Comparison of ENCODE assay signal across 27 mouse cellular contexts in genomic region chr5:121566035-121566681, GRCm38 (mm10). TPM values are rescaled to one million over a fixed set of nuclear protein-coding genes. Genes with fewer than 3 reads are reported as not detected.
DNase-seq lines count a peak whose midpoint lies in the region; ATAC-seq lines count a peak whose summit lies in the region.
"Had no signal": no experiment of that assay in that cellular context is flagged by ENCODE, and none has a peak within 500 bp of the region (broad histone marks: within the 10 kb centered on the region; RNA-seq: fewer than 3 reads in every experiment).

No protein-coding gene starts in this region.

- no peaks in the 10 kb centered on the region for H3K27me3 ChIP-seq in liver, embryonic 16.5 days (ENCODE audit: control insufficient read depth, insufficient read depth, low read depth, low read length)
- no peaks in the 10 kb centered on the region for H3K27me3 ChIP-seq in midbrain, embryonic 14.5 days (ENCODE audit: control insufficient read depth, insufficient read depth, low read length)
- H3K27me3 ChIP-seq: heart, embryonic 13.5 days; hindbrain, embryonic 13.5 days; neural tube, embryonic 15.5 days had no signal

- no peak overlapping the region for H3K27ac ChIP-seq in liver, embryonic 16.5 days (ENCODE audit: low read length)
- H3K27ac ChIP-seq in midbrain, embryonic 14.5 days (replicated peaks; ENCODE audit: low read depth, low read length), result no peak overlapping the region
- H3K27ac ChIP-seq: forebrain, embryonic 10.5 days; heart, adult 2 months; heart, embryonic 13.5 days; hindbrain, embryonic 13.5 days; liver, embryonic 14.5 days; neural tube, embryonic 15.5 days had no signal

- no peaks in the 10 kb centered on the region for H3K9me3 ChIP-seq in liver, embryonic 16.5 days (replicated peaks; ENCODE audit: control insufficient read depth, low read length)
- no peaks in the 10 kb centered on the region for H3K9me3 ChIP-seq in midbrain, embryonic 14.5 days (ENCODE audit: control insufficient read depth, low read length)
- H3K9me3 ChIP-seq: forebrain, embryonic 10.5 days; heart, embryonic 13.5 days; hindbrain, embryonic 13.5 days; neural tube, embryonic 15.5 days had no signal

- H3K9ac ChIP-seq in liver, embryonic 16.5 days (ENCODE audit: low read depth, low read length), result no peak overlapping the region
- H3K9ac ChIP-seq in midbrain, embryonic 14.5 days (replicated peaks; ENCODE audit: low read length), result no peak overlapping the region
- H3K9ac ChIP-seq: heart, embryonic 13.5 days; hindbrain, embryonic 13.5 days; liver, embryonic 14.5 days; neural tube, embryonic 15.5 days had no signal

- H3K4me1 ChIP-seq in liver, embryonic 16.5 days (ENCODE audit: control insufficient read depth, low read depth, low read length), result peaks cover 3% of the 10 kb centered on the region; the same call in 1 of the 2 replicates
- no peaks in the 10 kb centered on the region for H3K4me1 ChIP-seq in midbrain, embryonic 14.5 days (ENCODE audit: control insufficient read depth, insufficient read depth, low read length)
- H3K4me1 ChIP-seq: hindbrain, embryonic 13.5 days; neural tube, embryonic 15.5 days had no signal

- no peak overlapping the region for H3K4me2 ChIP-seq in liver, embryonic 16.5 days (ENCODE audit: low read depth, low read length)
- no peak overlapping the region for H3K4me2 ChIP-seq in midbrain, embryonic 14.5 days (ENCODE audit: low read length)
- H3K4me2 ChIP-seq: heart, embryonic 13.5 days; hindbrain, embryonic 13.5 days; midbrain, embryonic 11.5 days; neural tube, embryonic 15.5 days had no signal

- WGBS in liver, embryonic 16.5 days (ENCODE audit: insufficient replicate concordance), result 71% methylated on average over 16 of the region's 16 CpGs
- 90% methylated on average over 16 of the region's 16 CpGs for WGBS in midbrain, embryonic 14.5 days

- peaks cover 6% of the 10 kb centered on the region; the same call in 1 of the 2 replicates for H3K36me3 ChIP-seq in liver, embryonic 16.5 days (ENCODE audit: control insufficient read depth, insufficient read depth)
- H3K36me3 ChIP-seq in midbrain, embryonic 14.5 days (ENCODE audit: control insufficient read depth, insufficient read depth, low read length), result peaks cover 6% of the 10 kb centered on the region; the same call in 1 of the 2 replicates

- no peak overlapping the region for H3K4me3 ChIP-seq in liver, embryonic 16.5 days (ENCODE audit: low read depth, low read length)
- H3K4me3 ChIP-seq in midbrain, embryonic 14.5 days (replicated peaks; ENCODE audit: low read depth, low read length), result no peak overlapping the region
- H3K4me3 ChIP-seq: forebrain, embryonic 10.5 days; heart, adult 2 months; heart, embryonic 13.5 days; hindbrain, embryonic 13.5 days; neural tube, embryonic 15.5 days had no signal

- peak; percentile 64 for ATAC-seq in liver, embryonic 16.5 days (ENCODE audit: low read depth)
- no peak for ATAC-seq in midbrain, embryonic 14.5 days (ENCODE audit: low FRiP score, low TSS enrichment)
- ATAC-seq: activated CD4-positive, CD25-positive, alpha-beta regulatory T cell, adult 4 months; forebrain, embryonic 16.5 days; lung, postnatal 0 days had no signal

- DNase-seq in liver, result no peak
- peak; percentile 82 to 84 for DNase-seq in kidney, adult 8-10 months
- peak; percentile 72 to 87 for DNase-seq in kidney, postnatal 25 days
- peak; percentile 75 for DNase-seq in yolk sac, embryonic 10.5 days (ENCODE audit: low spot score)
- no peak for DNase-seq in layer of hippocampus, adult 9-11 months
- no peak for DNase-seq in heart, adult 18-20 months
- no peak for DNase-seq in midbrain, embryonic 14.5 days
- DNase-seq: adrenal gland, adult 8-10 months; cerebellum, adult 18-20 months; cerebellum, postnatal 14 days; gastrocnemius, postnatal 14 days; heart, adult 2 months; heart, postnatal 14 days; right cerebral cortex, adult 18-20 months had no signal

RNA-seq across cellular contexts. Expression of gene Mapkapk5, which starts 20.5 kb away (rescaled TPM):
- polyA plus RNA-seq in liver, embryonic 16.5 days (2015; fragmentation: Nextera tagmentation; extraction: Ambion mirVana), result 19.2 and 21.3 TPM in 2 replicates
- total RNA-seq in heart, adult 18-20 months (2021), result 10 to 100 TPM; 81.6 to 84.8 TPM
- 58.3 and 68.8 TPM in 2 replicates for polyA plus RNA-seq in midbrain, embryonic 14.5 days (2014; fragmentation: Nextera tagmentation; extraction: Ambion mirVana)

RNA-seq across cellular contexts. Expression of gene Adam1a, which starts 20.9 kb away (rescaled TPM):
- polyA plus RNA-seq in liver, embryonic 16.5 days (2015; fragmentation: Nextera tagmentation; extraction: Ambion mirVana), result 0.29 and 0.30 TPM in 2 replicates
- 1 to 10 TPM; 1.3 to 2.0 TPM for total RNA-seq in heart, adult 18-20 months (2021)
- polyA plus RNA-seq in midbrain, embryonic 14.5 days (2014; fragmentation: Nextera tagmentation; extraction: Ambion mirVana), result 6.8 and 6.9 TPM in 2 replicates

RNA-seq across cellular contexts. Expression of gene Gm42878, which starts 20.9 kb away (rescaled TPM):
- polyA plus RNA-seq in liver, embryonic 16.5 days (2015; fragmentation: Nextera tagmentation; extraction: Ambion mirVana), result not detected in 2 replicates
- not detected for total RNA-seq in heart, adult 18-20 months (2021)
- not detected in 2 replicates for polyA plus RNA-seq in midbrain, embryonic 14.5 days (2014; fragmentation: Nextera tagmentation; extraction: Ambion mirVana)
- total RNA-seq: adrenal gland, adult 8-10 months; gastrocnemius, postnatal 14 days; heart, postnatal 14 days; left cerebral cortex, adult 8-10 months had no signal
- polyA plus RNA-seq: activated CD4-positive, CD25-positive, alpha-beta regulatory T cell, adult 4 months; embryonic facial prominence, embryonic 11.5 days; forebrain, embryonic 10.5 days; forebrain, embryonic 16.5 days; heart, embryonic 13.5 days; hindbrain, embryonic 13.5 days; limb, embryonic 11.5 days; lung, postnatal 0 days; midbrain, embryonic 11.5 days; neural tube, embryonic 15.5 days had no signal

RNA-seq across cellular contexts. Expression of gene Aldh2, which starts 27.5 kb away (rescaled TPM):
- polyA plus RNA-seq in liver, embryonic 16.5 days (2015; fragmentation: Nextera tagmentation; extraction: Ambion mirVana), result 216 and 250 TPM in 2 replicates
- 100 to 1,000 TPM; 347 to 417 TPM for total RNA-seq in heart, adult 18-20 months (2021)
- polyA plus RNA-seq in midbrain, embryonic 14.5 days (2014; fragmentation: Nextera tagmentation; extraction: Ambion mirVana), result 41.8 and 64.1 TPM in 2 replicates

RNA-seq across cellular contexts. Expression of gene Acad12, which starts 52.6 kb away (rescaled TPM):
- 1.8 and 2.1 TPM in 2 replicates for polyA plus RNA-seq in liver, embryonic 16.5 days (2015; fragmentation: Nextera tagmentation; extraction: Ambion mirVana)
- 10 to 100 TPM; 89.0 to 93.2 TPM for total RNA-seq in heart, adult 18-20 months (2021)
- polyA plus RNA-seq in midbrain, embryonic 14.5 days (2014; fragmentation: Nextera tagmentation; extraction: Ambion mirVana), result 1.2 and 1.7 TPM in 2 replicates

Comparison
In these comparisons a context has a peak if more than half of its experiments do, and no peak if none do; other contexts are left out.
1. DNase-seq: peak in kidney, adult 8-10 months (2 of 2), kidney, postnatal 25 days (2 of 2) and yolk sac, embryonic 10.5 days (single experiment); none in liver (single experiment), layer of hippocampus, adult 9-11 months (single experiment), heart, adult 18-20 months (0 of 2) and midbrain, embryonic 14.5 days (single experiment).